Mouse (Mus musculus) G1E (cell line): ENCODE measurements around the gene Fundc1. TPM values are rescaled to one million over a fixed set of nuclear protein-coding genes. Genes with fewer than 3 reads are reported as not detected.

Source experiments
- ATAC-seq: 2 replicates; pipeline ENCODE4 v1.8.0; 2016; ENCODE audit warnings: mild to moderate bottlenecking; ENCODE audit not compliant: insufficient number of reproducible peaks, poor library complexity, low FRiP score, severe bottlenecking; ENCODE audit errors: extremely low read depth
- DNase-seq: peaks from one replicate; pipeline ENCODE4 v3.0.0; 2012; ENCODE audit warnings: low spot score
- H3K27me3 ChIP-seq: 2 replicates; pipeline ENCODE4 v1.6.1; 2012; ENCODE audit warnings: mild to moderate bottlenecking, low read length, inconsistent platforms; ENCODE audit not compliant: insufficient read depth
- H3K36me3 ChIP-seq: replicated peaks from 2 replicates; pipeline ENCODE3; 2012; ENCODE audit warnings: mild to moderate bottlenecking, inconsistent platforms
- H3K4me1 ChIP-seq: 2 replicates; pipeline ENCODE4 v1.6.1; 2012; ENCODE audit warnings: low read depth, low read length, inconsistent platforms, mixed read lengths; ENCODE audit not compliant: insufficient read depth
- H3K4me3 ChIP-seq: 2 replicates; pipeline ENCODE4 v1.5.1; 2012; ENCODE audit warnings: low read depth, mild to moderate bottlenecking, inconsistent platforms, low read length, moderate library complexity, mixed read lengths
- H3K9me3 ChIP-seq: replicated peaks from 2 replicates; pipeline ENCODE4 v1.6.1; 2012; ENCODE audit warnings: inconsistent platforms
- CTCF ChIP-seq: IDR thresholded peaks from 2 replicates; pipeline ENCODE4 v1.5.1; 2012; ENCODE audit warnings: low read depth, low read length, inconsistent platforms, mixed read lengths
- GATA1 ChIP-seq: IDR thresholded peaks from 2 replicates; pipeline ENCODE4 v1.6.1; 2012; ENCODE audit warnings: borderline replicate concordance, low read length, inconsistent platforms, mixed read lengths
- GATA2 ChIP-seq: IDR thresholded peaks from 2 replicates; pipeline ENCODE4 v1.6.1; 2012; ENCODE audit warnings: low read depth, low read length, inconsistent platforms, borderline replicate concordance
- POLR2AphosphoS5 ChIP-seq: IDR thresholded peaks from 2 replicates; pipeline ENCODE4 v1.6.1; 2012; ENCODE audit warnings: low read depth, low read length, inconsistent platforms; ENCODE audit not compliant: insufficient replicate concordance
- TAL1 ChIP-seq: conservative IDR thresholded peaks from 2 replicates; pipeline ENCODE4 v1.6.1; 2012; ENCODE audit warnings: low read depth, low read length, inconsistent platforms, mixed read lengths
- polyA plus RNA-seq: library from polyadenylated mRNA; stranded (reverse); fragments of >175 nt; gene quantifications from 2 replicates; pipeline ENCODE4 v1.2.3, GENCODE M21; 2012
- total RNA-seq, 2 experiments: library from RNA; stranded (forward) in 1 of 2; stranded (reverse) in 1 of 2; fragments of 200-1000 nt in 1 of 2; fragments of >200 nt in 1 of 2; fragmentation: Nextera tagmentation in 1 of 2; gene quantifications; 2 replicates each; pipeline ENCODE4 v1.2.3; 2014 to 2017

Fundc1 gene
- total and polyA plus RNA-seq, 3 experiments: 7.9 to 30.8 (median 28.7) TPM

GRCm38 (mm10) chrX:17547143-17547806 lies 24.9 kb downstream of the Fundc1 start:
- ATAC-seq (no peak), DNase-seq (no peak)
- Histone ChIP-seq H3K4me1 (no peaks in the 10 kb centered on the region), H3K27me3 (no peaks in the 10 kb centered on the region), H3K36me3 (no peaks in the 10 kb centered on the region), H3K4me3 (no peak overlapping the region), H3K9me3 (no peaks in the 10 kb centered on the region)
- TF ChIP-seq POLR2AphosphoS5 (no peak), CTCF (no peak), GATA2 (no peak), GATA1 (no peak), TAL1 (no peak)

- TF ChIP-seq GATA2 (no peak), GATA1 (no peak), TAL1 (no peak), CTCF (no peak), POLR2AphosphoS5 (no peak)
- ATAC-seq: no peak
Measured at GRCm38 (mm10) chrX:17544860-17545492, 27.1 kb downstream of the Fundc1 start.

GRCm38 (mm10) chrX:17537701-17538100 lies 34.4 kb downstream of the Fundc1 start:
- ATAC-seq: no peak
- no peaks in the 10 kb centered on the region for H3K27me3 ChIP-seq
- TF ChIP-seq CTCF (no peak), GATA1 (no peak), GATA2 (no peak), POLR2AphosphoS5 (no peak), TAL1 (no peak)
- DNase-seq: no peak
- no peaks in the 10 kb centered on the region for H3K9me3 ChIP-seq
- no peaks in the 10 kb centered on the region for H3K4me1 ChIP-seq
- H3K36me3 ChIP-seq: no peaks in the 10 kb centered on the region
- no peak overlapping the region for H3K4me3 ChIP-seq

More at GRCm38 (mm10) chrX:17544860-17545492, 27.1 kb downstream of the Fundc1 start:
- H3K4me3 ChIP-seq: no peak overlapping the region
- H3K4me1 ChIP-seq: no peaks in the 10 kb centered on the region
- H3K27me3 ChIP-seq: no peaks in the 10 kb centered on the region
- no peaks in the 10 kb centered on the region for H3K36me3 ChIP-seq
- no peak for DNase-seq
- H3K9me3 ChIP-seq: no peaks in the 10 kb centered on the region

GRCm38 (mm10) chrX:17527008-17527407 lies 45.1 kb downstream of the Fundc1 start:
- TF ChIP-seq TAL1 (no peak), GATA2 (no peak), POLR2AphosphoS5 (no peak), CTCF (no peak), GATA1 (no peak)
- ATAC-seq (no peak), DNase-seq (no peak)
- no peak overlapping the region for H3K4me3 ChIP-seq
- no peaks in the 10 kb centered on the region for H3K36me3 ChIP-seq
- no peaks in the 10 kb centered on the region for H3K9me3 ChIP-seq
- H3K27me3 ChIP-seq: no peaks in the 10 kb centered on the region
- no peaks in the 10 kb centered on the region for H3K4me1 ChIP-seq

- H3K4me3 ChIP-seq: no peak overlapping the region
- H3K4me1 ChIP-seq: no peaks in the 10 kb centered on the region
- H3K9me3 ChIP-seq: no peaks in the 10 kb centered on the region
- TF ChIP-seq CTCF (no peak), GATA1 (no peak), TAL1 (no peak), GATA2 (no peak), POLR2AphosphoS5 (no peak)
- no peaks in the 10 kb centered on the region for H3K27me3 ChIP-seq
- H3K36me3 ChIP-seq: no peaks in the 10 kb centered on the region
- DNase-seq (no peak), ATAC-seq (no peak)
Measured at GRCm38 (mm10) chrX:17521221-17521716, 50.9 kb downstream of the Fundc1 start.

GRCm38 (mm10) chrX:17520086-17520485 lies 52.0 kb downstream of the Fundc1 start:
- no peaks in the 10 kb centered on the region for H3K36me3 ChIP-seq
- no peaks in the 10 kb centered on the region for H3K9me3 ChIP-seq
- H3K4me1 ChIP-seq: no peaks in the 10 kb centered on the region
- no peak overlapping the region for H3K4me3 ChIP-seq
- DNase-seq: no peak
- no peak for ATAC-seq
- no peaks in the 10 kb centered on the region for H3K27me3 ChIP-seq
- no peak for TF ChIP-seq POLR2AphosphoS5
- TF ChIP-seq CTCF: no peak
- no peak for TF ChIP-seq GATA2
- TF ChIP-seq TAL1: no peak
- TF ChIP-seq GATA1: no peak
